Mouse (Mus musculus): ENCODE data around the gene Stx3. TPM values are rescaled to one million over a fixed set of nuclear protein-coding genes. Genes with fewer than 3 reads are reported as not detected.

The Stx3 gene
- polyA plus RNA-seq, 1 experiment from 2014 or later = 12.8 TPM

DNA sequence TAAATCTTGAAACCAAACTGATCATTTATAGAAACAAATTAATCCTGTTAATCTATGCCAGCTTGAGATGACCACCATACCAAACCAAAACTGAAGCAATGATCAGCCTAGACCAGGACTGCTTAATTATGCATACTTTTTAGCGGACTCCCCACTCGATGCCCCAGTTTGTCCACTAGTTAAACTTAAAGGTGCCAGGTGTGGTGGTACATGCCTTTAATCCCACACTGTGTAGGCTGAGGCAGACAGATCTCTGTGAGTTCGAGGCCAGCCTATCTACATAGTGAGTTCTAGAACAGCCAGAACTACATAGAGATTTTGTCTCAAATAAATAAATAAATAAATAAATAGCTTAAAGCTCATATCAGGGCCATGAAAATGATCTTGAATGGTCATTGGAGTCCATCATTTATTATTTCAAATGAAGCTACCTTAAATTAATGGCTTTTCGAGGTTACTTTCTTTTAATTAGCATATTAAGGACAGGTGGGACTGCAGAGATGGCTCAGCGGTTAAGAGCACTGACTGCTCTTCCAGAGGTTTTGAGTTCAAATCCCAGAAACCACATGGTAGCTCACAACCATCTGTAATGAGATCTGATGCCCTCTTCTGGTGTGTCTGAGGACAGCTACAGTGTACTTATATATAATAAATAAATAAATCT is 49.8 kb downstream of the Stx3 start:
- Histone ChIP-seq H3K27ac (replicated peaks) (no peak overlapping the region), H3K9me3 (replicated peaks) (no peaks in the 10 kb centered on the region), H3K4me2 (peak overlapping the region; percentile 86), H3K36me3 (peaks cover 13% of the 10 kb centered on the region), H3K9ac (replicated peaks) (no peak overlapping the region), H3K4me3 (replicated peaks) (peak overlapping the region; percentile 71), H3K27me3 (replicated peaks) (no peaks in the 10 kb centered on the region), H3K4me1 (peaks cover 15% of the 10 kb centered on the region)
- 90% methylated on average over 5 of the region's 5 CpGs for WGBS
- ATAC-seq (ENCODE audit: low FRiP score) = peak; percentile 16; the same call in 1 of the 2 replicates

DNA sequence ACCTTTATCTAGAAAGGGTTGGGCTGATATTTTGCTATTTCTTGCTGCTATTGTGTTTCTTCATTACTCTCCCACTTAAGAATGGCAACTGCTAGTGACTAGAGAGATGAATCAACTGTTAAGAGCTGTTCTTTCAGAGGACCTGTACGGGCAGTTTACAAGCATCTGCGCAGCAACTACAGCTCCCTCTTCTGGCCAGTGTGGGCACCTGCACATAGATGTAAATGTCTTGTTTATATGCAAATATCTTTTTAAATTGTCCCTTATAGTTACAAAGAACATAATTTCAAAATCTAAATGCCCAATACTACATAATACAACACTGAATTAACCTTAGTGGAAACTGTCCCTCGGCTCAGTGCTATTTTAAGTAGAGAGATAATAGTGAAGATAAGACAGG is 51.0 kb downstream of the Stx3 start:
- no peaks in the 10 kb centered on the region for H3K9me3 ChIP-seq (replicated peaks)
- peaks cover 2% of the 10 kb centered on the region for H3K36me3 ChIP-seq
- WGBS = 18% methylated on average over 3 of the region's 3 CpGs
- peaks cover 15% of the 10 kb centered on the region for H3K4me1 ChIP-seq
- no peak overlapping the region for H3K27ac ChIP-seq (replicated peaks)
- H3K27me3 ChIP-seq (replicated peaks) = no peaks in the 10 kb centered on the region
- H3K4me2 ChIP-seq = no peak overlapping the region
- ATAC-seq (ENCODE audit: low FRiP score) = no peak
- no peak overlapping the region for H3K4me3 ChIP-seq (replicated peaks)
- no peak overlapping the region for H3K9ac ChIP-seq (replicated peaks)

DNA sequence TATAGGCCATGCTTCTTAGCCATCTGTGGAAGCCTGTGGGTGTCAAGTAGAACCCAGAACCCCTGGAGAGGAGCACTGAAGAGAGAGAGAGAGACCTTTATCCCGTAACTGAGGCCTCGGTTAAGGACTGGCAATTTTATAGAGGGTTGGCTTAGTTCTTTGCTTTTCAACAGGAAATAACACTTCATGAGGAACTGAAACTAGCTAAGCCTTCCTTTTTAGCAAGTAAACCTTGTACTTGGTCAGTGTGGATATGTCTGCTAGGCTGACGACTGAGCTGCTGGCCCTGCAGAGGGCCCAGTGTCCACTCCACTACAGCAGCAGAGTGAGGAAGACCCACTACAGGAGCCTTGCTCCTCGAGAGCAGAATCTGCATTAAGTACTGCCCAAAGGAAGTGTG is 52.8 kb downstream of the Stx3 start:
- ATAC-seq (ENCODE audit: low FRiP score) = no peak
- 73% methylated on average over 4 of the region's 4 CpGs for WGBS
- Histone ChIP-seq H3K36me3 (no peaks in the 10 kb centered on the region), H3K4me3 (replicated peaks) (no peak overlapping the region), H3K4me2 (no peak overlapping the region), H3K9me3 (replicated peaks) (no peaks in the 10 kb centered on the region), H3K4me1 (peaks cover 11% of the 10 kb centered on the region), H3K9ac (replicated peaks) (no peak overlapping the region), H3K27me3 (replicated peaks) (no peaks in the 10 kb centered on the region), H3K27ac (replicated peaks) (no peak overlapping the region)

DNA sequence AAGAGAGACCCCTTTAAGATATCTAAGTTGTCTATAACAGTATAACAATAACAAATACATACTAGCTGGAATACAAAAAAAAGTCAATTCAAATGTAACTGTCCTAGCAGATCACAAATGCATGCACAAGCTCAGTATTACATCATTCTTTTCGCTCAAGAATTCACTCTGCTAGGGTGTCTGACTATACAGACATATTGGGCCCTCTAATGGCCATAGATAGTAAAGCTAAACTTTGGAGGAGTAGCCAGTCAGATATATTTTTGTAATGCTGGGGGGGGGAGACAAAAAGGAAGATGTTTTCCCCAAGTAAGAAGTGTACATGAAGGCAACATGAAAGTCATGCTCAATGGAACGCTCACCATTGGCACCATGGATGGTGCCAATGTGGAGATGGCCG is 54.1 kb downstream of the Stx3 start:
- Histone ChIP-seq H3K9ac (replicated peaks) (no peak overlapping the region), H3K36me3 (no peaks in the 10 kb centered on the region), H3K4me3 (replicated peaks) (no peak overlapping the region), H3K4me1 (peaks cover 2% of the 10 kb centered on the region; the same call in 1 of the 2 replicates), H3K4me2 (no peak overlapping the region), H3K27me3 (replicated peaks) (no peaks in the 10 kb centered on the region), H3K27ac (replicated peaks) (no peak overlapping the region), H3K9me3 (replicated peaks) (no peaks in the 10 kb centered on the region)
- no peak for ATAC-seq (ENCODE audit: low FRiP score)
- WGBS = 84% methylated on average over 3 of the region's 3 CpGs

DNA sequence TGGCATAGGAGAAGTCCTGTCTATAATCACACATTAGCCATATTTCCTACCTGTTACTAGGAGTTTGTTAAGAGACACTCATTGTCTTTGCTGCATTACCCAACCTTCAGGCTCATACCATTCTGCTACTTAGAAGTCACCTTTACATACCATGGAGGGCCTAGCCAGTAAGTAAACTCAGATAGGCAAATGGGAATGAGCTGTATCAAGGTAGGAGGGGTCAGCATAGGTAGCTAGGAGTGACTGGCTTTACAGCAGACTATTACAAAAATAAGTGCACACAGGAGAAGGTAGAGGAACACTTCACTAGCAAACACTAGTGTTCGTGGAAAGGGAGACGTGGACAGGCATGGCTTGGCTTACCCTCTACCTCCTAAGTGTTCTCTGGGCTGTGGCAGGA is 71.9 kb downstream of the Stx3 start, which contains the start of gene Gif:
Gene Gif, plus strand, starts transcription at position 257 of the 400 bp plus-strand sequence.
- H3K27me3 ChIP-seq (replicated peaks) = no peaks in the 10 kb centered on the region
- H3K9ac ChIP-seq (replicated peaks) = no peak within 1 kb of the TSS
- no peak within 1 kb of the TSS for H3K4me3 ChIP-seq (replicated peaks)
- H3K36me3 ChIP-seq = no peaks in the 10 kb centered on the region
- no peaks in the 10 kb centered on the region for H3K9me3 ChIP-seq (replicated peaks)
- no peaks in the 10 kb centered on the region for H3K4me1 ChIP-seq
- ATAC-seq (ENCODE audit: low FRiP score) = no peak
- H3K27ac ChIP-seq (replicated peaks) = no peak within 1 kb of the TSS
- H3K4me2 ChIP-seq = no peak within 1 kb of the TSS
- 93% methylated on average over 2 of the region's 2 CpGs for WGBS

DNA sequence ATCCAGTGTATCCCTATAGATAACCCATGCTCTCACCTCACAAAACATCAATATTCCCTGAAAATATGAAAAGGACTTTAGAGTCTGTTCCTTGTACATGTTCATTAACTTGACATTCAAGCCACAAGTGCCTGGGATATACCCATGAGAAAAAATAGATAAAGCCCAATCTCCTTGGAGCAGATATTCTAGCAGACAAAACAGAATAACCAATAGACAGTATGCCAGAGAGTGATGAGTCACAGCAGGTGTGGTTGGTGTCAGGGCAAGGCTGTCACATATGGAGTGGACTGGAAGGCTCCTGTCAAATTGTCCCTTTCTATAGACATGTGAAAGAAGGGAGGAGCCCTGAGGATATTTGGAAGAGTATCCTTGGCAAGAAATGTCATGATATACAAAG is 73.5 kb downstream of the Stx3 start:
- no peak overlapping the region for H3K4me3 ChIP-seq (replicated peaks)
- H3K9ac ChIP-seq (replicated peaks) = no peak overlapping the region
- H3K4me2 ChIP-seq = no peak overlapping the region
- H3K9me3 ChIP-seq (replicated peaks) = no peaks in the 10 kb centered on the region
- H3K4me1 ChIP-seq = no peaks in the 10 kb centered on the region
- H3K27me3 ChIP-seq (replicated peaks) = no peaks in the 10 kb centered on the region
- ATAC-seq (ENCODE audit: low FRiP score) = no peak
- H3K27ac ChIP-seq (replicated peaks) = no peak overlapping the region
- H3K36me3 ChIP-seq = no peaks in the 10 kb centered on the region

DNA sequence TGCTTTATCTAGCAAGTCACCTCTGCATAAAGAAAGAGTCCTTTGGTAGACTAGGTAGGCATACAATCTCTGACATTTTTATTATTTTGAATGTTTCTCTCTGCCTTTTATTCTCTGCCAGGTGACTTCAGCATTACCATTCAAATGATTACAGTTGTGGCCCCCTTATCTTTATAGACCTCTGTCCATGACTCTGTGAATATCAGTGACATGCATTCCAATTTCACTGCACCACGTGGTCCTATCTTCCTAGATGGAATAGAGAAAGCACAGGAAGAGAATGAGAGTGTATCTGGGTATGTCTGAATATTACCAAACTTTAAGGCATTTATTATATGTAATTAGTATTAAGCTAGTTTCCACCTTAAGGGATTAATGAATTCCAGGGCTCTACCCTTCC is 82.7 kb downstream of the Stx3 start:
- no peaks in the 10 kb centered on the region for H3K4me1 ChIP-seq
- no peaks in the 10 kb centered on the region for H3K27me3 ChIP-seq (replicated peaks)
- H3K9ac ChIP-seq (replicated peaks) = no peak overlapping the region
- H3K27ac ChIP-seq (replicated peaks) = no peak overlapping the region
- ATAC-seq (ENCODE audit: low FRiP score) = no peak
- H3K36me3 ChIP-seq = no peaks in the 10 kb centered on the region
- 63% methylated on average over 1 of the region's 1 CpGs for WGBS
- H3K9me3 ChIP-seq (replicated peaks) = no peaks in the 10 kb centered on the region
- H3K4me3 ChIP-seq (replicated peaks) = no peak overlapping the region
- no peak overlapping the region for H3K4me2 ChIP-seq

DNA sequence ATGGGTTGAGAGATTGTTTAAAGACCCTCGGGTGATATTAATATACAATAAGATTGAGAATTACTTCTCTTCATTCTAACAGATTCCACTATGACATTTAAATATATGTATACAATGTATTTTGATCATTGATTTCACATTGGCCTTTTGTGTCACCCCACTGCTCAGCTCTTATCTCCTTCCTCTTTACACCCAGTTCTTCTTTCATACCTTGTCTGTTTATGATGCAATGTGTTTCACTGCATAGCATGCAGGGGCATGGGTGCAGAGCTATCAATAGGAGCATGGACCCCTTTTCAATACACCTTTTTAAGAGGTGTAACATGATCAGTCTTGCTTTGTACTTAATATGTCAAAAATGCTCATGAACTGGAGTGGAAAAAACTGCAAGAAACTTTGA is 88.9 kb downstream of the Stx3 start:
- Histone ChIP-seq H3K36me3 (no peaks in the 10 kb centered on the region), H3K27me3 (replicated peaks) (no peaks in the 10 kb centered on the region), H3K27ac (replicated peaks) (no peak overlapping the region), H3K9me3 (replicated peaks) (no peaks in the 10 kb centered on the region), H3K9ac (replicated peaks) (no peak overlapping the region), H3K4me1 (no peaks in the 10 kb centered on the region), H3K4me2 (no peak overlapping the region), H3K4me3 (replicated peaks) (no peak overlapping the region)
- no peak for ATAC-seq (ENCODE audit: low FRiP score)
- WGBS = 85% methylated on average over 1 of the region's 1 CpGs

DNA sequence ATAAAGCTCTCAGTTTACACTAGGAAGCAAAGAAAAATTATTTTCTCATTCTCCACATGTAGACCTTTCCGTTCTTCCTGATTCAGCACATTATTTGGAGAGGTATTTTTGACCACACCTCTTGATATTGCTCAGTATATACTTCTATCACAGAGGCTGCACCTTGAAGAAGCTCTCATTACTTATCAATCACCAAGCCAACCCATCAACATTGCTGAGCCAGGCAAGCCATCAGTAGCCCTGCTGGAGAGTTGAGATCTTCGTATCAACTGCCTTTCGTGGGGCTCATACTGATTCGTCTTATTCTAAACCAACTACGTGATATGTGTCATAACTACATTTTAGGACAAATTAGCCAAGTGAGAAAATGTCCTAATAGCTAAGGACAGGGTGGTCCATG is 91.9 kb downstream of the Stx3 start:
- H3K9me3 ChIP-seq (replicated peaks) = no peaks in the 10 kb centered on the region
- no peaks in the 10 kb centered on the region for H3K36me3 ChIP-seq
- H3K4me1 ChIP-seq = no peaks in the 10 kb centered on the region
- no peak overlapping the region for H3K4me3 ChIP-seq (replicated peaks)
- H3K27ac ChIP-seq (replicated peaks) = no peak overlapping the region
- ATAC-seq (ENCODE audit: low FRiP score) = no peak
- no peak overlapping the region for H3K9ac ChIP-seq (replicated peaks)
- H3K4me2 ChIP-seq = no peak overlapping the region
- WGBS = 95% methylated on average over 5 of the region's 5 CpGs
- H3K27me3 ChIP-seq (replicated peaks) = no peaks in the 10 kb centered on the region

DNA sequence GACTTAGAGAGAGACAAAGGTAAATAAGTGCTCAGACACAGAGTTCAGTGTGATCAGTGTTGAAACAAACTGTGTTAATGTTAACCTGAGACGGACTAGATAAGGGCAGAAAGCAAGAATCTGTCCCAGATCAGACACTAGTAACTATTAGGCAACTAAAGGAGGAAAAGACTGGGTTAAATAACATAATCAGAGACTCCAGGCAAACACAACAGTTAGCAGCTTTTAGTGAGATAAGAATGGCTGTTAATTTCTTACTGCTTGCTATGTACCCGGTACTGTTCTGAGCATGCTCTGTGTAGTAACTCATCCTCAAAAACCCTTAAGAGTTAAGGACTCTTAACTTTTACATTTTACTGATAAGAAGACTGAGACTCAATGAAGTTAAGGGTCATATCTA is 93.3 kb downstream of the Stx3 start:
- H3K4me3 ChIP-seq (replicated peaks) = no peak overlapping the region
- ATAC-seq (ENCODE audit: low FRiP score) = no peak
- H3K27ac ChIP-seq (replicated peaks) = no peak overlapping the region
- WGBS = 90% methylated on average over 2 of the region's 2 CpGs
- no peaks in the 10 kb centered on the region for H3K27me3 ChIP-seq (replicated peaks)
- H3K4me1 ChIP-seq = no peaks in the 10 kb centered on the region
- H3K4me2 ChIP-seq = no peak overlapping the region
- no peaks in the 10 kb centered on the region for H3K36me3 ChIP-seq
- no peak overlapping the region for H3K9ac ChIP-seq (replicated peaks)
- no peaks in the 10 kb centered on the region for H3K9me3 ChIP-seq (replicated peaks)
